Mouse (Mus musculus) intestine, postnatal 0 days (tissue): ENCODE measurements around the gene Agxt. TPM values are rescaled to one million over a fixed set of nuclear protein-coding genes. Genes with fewer than 3 reads are reported as not detected.

Experiments
- ATAC-seq: fragments of 200-750 bp; cut with Nextera tagmentation; 2 replicates; pipeline ENCODE4 v1.8.0; 2017; ENCODE audit warnings: mild to moderate bottlenecking, moderate TSS enrichment, moderate library complexity
- H3K27ac ChIP-seq: fragments of 300-500 bp; sonication (generic); 2 replicates; pipeline ENCODE4 v1.5.1; 2014; ENCODE audit warnings: mild to moderate bottlenecking, low read depth, low read length, moderate library complexity
- H3K27me3 ChIP-seq: fragments of 300-500 bp; sonication (generic); replicated peaks from 2 replicates; pipeline ENCODE4 v1.6.1; 2014; ENCODE audit warnings: low read length, mixed read lengths; ENCODE audit not compliant: control insufficient read depth, insufficient read depth
- H3K36me3 ChIP-seq: fragments of 300-500 bp; sonication (generic); 2 replicates; pipeline ENCODE4 v1.6.1; 2014; ENCODE audit warnings: mild to moderate bottlenecking, moderate library complexity; ENCODE audit not compliant: control insufficient read depth, insufficient read depth
- H3K4me1 ChIP-seq: fragments of 300-500 bp; sonication (generic); replicated peaks from 2 replicates; pipeline ENCODE4 v1.6.1; 2014; ENCODE audit warnings: antibody characterized with exemption, low read length, mixed read lengths; ENCODE audit not compliant: control insufficient read depth, insufficient read depth
- H3K4me2 ChIP-seq: fragments of 300-500 bp; sonication (generic); replicated peaks from 2 replicates; pipeline ENCODE4 v1.6.1; 2014; ENCODE audit warnings: low read depth, mild to moderate bottlenecking, moderate library complexity
- H3K4me3 ChIP-seq: fragments of 300-500 bp; sonication (generic); 2 replicates; pipeline ENCODE4 v1.5.1; 2014; ENCODE audit warnings: low read depth, low read length
- H3K9ac ChIP-seq: fragments of 300-500 bp; sonication (generic); 2 replicates; pipeline ENCODE4 v1.6.1; 2014; ENCODE audit warnings: mild to moderate bottlenecking, low read depth, low read length
- H3K9me3 ChIP-seq: fragments of 300-500 bp; sonication (generic); 2 replicates; pipeline ENCODE4 v1.6.1; 2016; ENCODE audit warnings: mixed run types; ENCODE audit not compliant: control insufficient read depth
- CTCF ChIP-seq: sonication (generic); IDR thresholded peaks from 2 replicates; pipeline ENCODE4 v1.5.1; 2016; ENCODE audit warnings: low read depth, mild to moderate bottlenecking, control low read depth, antibody characterized with exemption, moderate library complexity
- WGBS: fragments of 180-500 bp; shearing (Covaris S2); extraction: QIAGEN DNeasy Blood & Tissue Kit; methylation state at CpG from one replicate; pipeline ENCODE4 v1.1.7; 2014; 5-methylcytosine and 5-hydroxymethylcytosine counted together
- polyA plus RNA-seq: library from polyadenylated mRNA; unstranded; fragments of >200 nt; fragmentation: Nextera tagmentation; extraction: Ambion mirVana; gene quantifications from 2 replicates; pipeline ENCODE4 v1.2.1, GENCODE M21; 2015

Gene Agxt
- polyA plus RNA-seq, 1 experiment from 2014 or later, result 3.5 TPM

DNA sequence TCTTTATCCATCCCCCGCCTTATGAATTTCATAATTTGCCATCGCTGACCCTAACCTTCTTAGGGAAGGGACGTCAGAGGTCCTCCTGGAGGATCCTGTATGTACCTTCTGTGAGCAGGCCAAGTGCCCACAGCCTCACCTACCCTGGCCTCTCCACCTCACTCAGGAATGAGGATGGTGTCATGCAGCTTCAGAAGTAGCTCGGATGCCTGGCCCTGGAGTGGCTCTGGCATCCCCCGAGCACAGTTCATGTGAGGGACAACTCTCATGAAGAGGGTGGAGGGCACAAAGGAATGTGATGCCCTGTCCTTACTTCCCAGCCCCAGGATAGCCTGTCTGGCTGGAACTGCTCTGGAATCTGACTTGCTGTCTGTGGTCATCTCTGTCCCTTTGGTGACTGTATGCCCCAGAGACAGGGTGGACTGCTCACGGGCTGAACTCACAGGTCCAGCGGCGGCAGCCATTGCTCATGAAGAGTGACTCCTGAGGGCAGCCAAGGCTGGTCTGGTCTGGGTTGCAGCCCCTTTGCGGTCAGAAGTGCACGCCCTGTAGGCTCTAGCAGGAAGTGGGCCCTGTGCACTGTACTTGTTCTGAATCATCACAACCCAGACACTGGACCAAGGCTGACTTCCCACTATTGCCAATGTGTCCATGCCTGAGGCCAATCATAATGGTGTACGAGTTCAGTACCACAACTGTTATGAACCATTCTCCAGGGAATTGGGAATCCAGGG lies 31.5 kb downstream of the Agxt start:
- Histone ChIP-seq H3K27ac (no peak overlapping the region), H3K9ac (no peak overlapping the region), H3K9me3 (no peaks in the 10 kb centered on the region), H3K27me3 (0 out of 2 replicates have a peak, but pooled peaks cover 3% of the 10 kb centered on the region), H3K36me3 (no peaks in the 10 kb centered on the region), H3K4me1 (peaks cover 3% of the 10 kb centered on the region; the same call in 1 of the 2 replicates), H3K4me2 (no peak overlapping the region), H3K4me3 (no peak overlapping the region)
- no peak for TF ChIP-seq CTCF
- 85% methylated on average over 11 of the region's 11 CpGs for whole genome bisulfite sequencing
- no peak for ATAC-seq

DNA sequence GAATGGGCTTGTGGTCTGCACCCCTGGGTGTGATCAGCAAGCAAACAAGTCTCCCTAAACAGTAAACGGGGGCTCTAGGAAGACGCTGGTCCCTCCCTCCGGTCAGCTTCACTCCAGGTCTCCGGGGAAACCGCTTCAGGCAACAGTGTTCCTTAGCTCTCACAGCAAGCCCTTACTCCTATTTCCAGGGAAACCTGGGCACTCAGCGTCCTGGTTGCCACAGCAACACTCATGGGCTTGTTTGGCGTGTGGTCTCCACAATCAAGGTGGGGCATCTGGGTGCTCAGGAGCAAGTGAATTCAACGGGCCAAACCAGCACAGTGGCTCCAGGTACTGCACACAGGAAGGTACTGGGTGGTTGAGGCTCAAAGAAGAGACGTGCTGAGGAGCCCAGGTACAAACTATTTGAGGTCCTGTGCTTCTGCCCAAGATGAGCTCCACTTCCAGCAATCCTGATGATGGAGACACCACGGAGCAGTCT lies 33.3 kb downstream of the Agxt start, which contains the start of gene Crocc2:
Crocc2 (plus strand) TSS at position 431 of the 481 bp plus-strand sequence.
- Histone ChIP-seq H3K4me3 (no peak within 1 kb of the TSS), H3K9me3 (no peaks in the 10 kb centered on the region), H3K36me3 (no peaks in the 10 kb centered on the region), H3K4me2 (no peak within 1 kb of the TSS), H3K27ac (no peak within 1 kb of the TSS), H3K9ac (no peak within 1 kb of the TSS), H3K27me3 (0 out of 2 replicates have a peak, but pooled peaks cover 3% of the 10 kb centered on the region), H3K4me1 (no peaks in the 10 kb centered on the region)
- WGBS, result 24% methylated on average over 10 of the region's 10 CpGs
- peak; percentile 12; the same call in 1 of the 2 replicates for ATAC-seq
- no peak for TF ChIP-seq CTCF

DNA sequence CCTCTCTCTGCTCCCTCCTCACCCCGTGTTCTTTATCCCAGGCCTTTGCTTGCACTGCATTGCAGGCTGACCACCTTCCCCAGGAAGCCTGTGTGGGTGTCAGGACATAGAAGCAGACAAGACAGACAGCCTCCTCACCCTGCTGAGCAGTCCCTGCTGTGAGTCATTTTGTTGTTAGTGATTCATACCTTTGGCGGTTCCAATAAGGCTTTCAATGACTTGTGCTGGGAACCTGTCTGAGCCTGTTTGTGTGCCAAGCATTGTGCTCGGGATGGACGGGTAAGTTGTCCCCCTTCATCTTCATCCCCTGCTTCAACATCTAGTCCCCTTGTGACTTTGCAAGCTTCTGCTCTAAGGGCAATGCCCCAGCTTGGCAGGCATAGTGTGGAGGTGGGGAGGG lies 38.6 kb downstream of the Agxt start:
- H3K27ac ChIP-seq, result no peak overlapping the region
- no peak overlapping the region for H3K9ac ChIP-seq
- no peak overlapping the region for H3K4me3 ChIP-seq
- no peak overlapping the region for H3K4me2 ChIP-seq
- ATAC-seq, result no peak
- H3K27me3 ChIP-seq, result peaks cover 6% of the 10 kb centered on the region
- 60% methylated on average over 4 of the region's 4 CpGs for WGBS
- H3K9me3 ChIP-seq, result no peaks in the 10 kb centered on the region
- no peaks in the 10 kb centered on the region for H3K4me1 ChIP-seq
- TF ChIP-seq CTCF, result no peak
- H3K36me3 ChIP-seq, result no peaks in the 10 kb centered on the region

DNA sequence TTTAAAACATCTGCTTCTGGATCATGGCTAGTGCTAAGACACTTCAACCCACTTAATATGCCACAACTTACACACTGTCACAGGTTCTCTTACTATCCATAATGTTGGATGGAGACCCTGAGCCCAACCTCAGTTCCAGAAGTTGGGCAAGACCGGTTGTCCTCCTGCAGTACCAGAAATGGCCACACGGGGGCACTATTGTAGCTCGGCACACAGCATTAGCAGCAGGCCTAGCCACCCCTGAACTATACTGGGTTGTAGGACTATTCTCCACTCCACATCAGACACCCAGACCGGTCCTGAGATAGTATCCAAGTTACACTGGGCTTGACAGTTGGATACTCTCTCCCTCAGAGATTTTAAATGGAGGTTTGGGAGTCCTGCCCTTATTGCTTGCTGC lies 39.4 kb downstream of the Agxt start:
- ATAC-seq, result peak; percentile 28; the same call in 1 of the 2 replicates
- Histone ChIP-seq H3K9ac (no peak overlapping the region), H3K27ac (no peak overlapping the region), H3K4me2 (no peak overlapping the region), H3K4me1 (no peaks in the 10 kb centered on the region), H3K27me3 (peaks cover 6% of the 10 kb centered on the region), H3K36me3 (no peaks in the 10 kb centered on the region), H3K9me3 (no peaks in the 10 kb centered on the region), H3K4me3 (no peak overlapping the region)
- 1% methylated on average over 4 of the region's 4 CpGs for WGBS
- TF ChIP-seq CTCF, result peak; percentile 99

DNA sequence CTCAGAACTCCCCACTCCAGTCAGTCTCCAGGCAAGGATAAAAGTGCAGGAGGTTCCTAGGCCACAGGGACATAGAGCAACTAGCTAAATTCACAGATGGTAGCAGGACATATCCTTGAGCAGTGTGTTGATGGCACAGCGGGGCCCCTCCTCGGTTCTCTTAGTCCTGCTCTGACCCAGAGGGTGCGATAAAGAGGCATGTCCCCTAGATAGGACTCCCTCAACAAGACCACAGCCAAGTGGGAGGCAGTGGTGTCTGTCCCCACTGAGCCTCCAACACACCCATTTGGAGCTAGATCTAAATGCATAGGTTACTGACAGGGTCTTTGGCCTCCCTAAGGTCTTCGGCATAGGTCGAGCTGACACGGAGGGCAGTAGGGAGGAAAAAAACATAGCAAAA lies 40.8 kb downstream of the Agxt start:
- no peak overlapping the region for H3K27ac ChIP-seq
- no peak overlapping the region for H3K4me3 ChIP-seq
- 38% methylated on average over 6 of the region's 6 CpGs for WGBS

DNA sequence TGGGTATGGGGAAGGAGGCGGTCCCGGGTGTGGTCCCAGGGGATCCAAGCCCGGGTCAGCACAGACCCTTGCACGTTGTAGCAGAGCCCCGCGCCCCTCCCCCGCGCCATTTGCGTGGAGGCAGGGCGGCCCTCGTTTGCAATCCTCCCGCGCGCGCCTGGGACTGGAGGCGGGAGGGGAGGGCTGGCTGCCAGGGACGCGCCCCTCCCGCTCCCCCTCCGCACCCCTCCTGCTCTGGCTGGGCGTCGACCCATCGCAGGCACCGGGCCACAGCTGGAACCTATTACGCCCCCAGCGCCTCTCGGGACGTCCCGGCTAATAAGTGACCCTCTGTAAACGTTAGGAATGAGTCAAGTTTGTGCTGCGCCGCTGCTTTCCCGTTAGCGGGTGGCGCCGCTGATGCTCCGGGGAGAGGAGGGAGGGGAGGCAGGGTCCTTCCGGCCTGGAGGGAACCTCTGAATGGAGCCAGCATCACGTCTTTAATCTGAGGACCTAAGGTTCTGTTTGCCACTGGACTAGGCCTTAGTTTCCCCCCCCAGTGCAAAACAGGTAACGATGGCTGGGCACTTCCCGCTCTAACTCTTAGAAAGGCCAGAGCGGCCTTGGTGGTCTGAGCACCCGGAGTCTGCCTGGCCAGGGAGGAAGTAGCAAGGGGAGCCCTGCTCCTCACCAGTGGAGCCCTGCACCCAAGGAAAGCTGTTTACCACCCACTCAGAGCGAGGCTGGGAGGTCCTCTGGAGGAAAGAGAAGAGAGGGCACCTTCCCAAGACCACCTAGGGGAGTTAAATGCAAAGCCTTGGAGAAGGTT lies 41.7 kb downstream of the Agxt start:
- Histone ChIP-seq H3K27ac (peak overlapping the region; percentile 15; the same call in 1 of the 2 replicates), H3K27me3 (peaks cover 3% of the 10 kb centered on the region), H3K36me3 (no peaks in the 10 kb centered on the region), H3K9ac (no peak overlapping the region), H3K4me2 (peak overlapping the region; percentile 60), H3K9me3 (no peaks in the 10 kb centered on the region), H3K4me1 (no peaks in the 10 kb centered on the region), H3K4me3 (peak overlapping the region; percentile 21)
- peak; percentile 36; the same call in 1 of the 2 replicates for ATAC-seq
- TF ChIP-seq CTCF, result no peak
- WGBS, result 4% methylated on average over 39 of the region's 44 CpGs

More for the DNA sequence above, 40.8 kb downstream of the Agxt start:
- no peak for ATAC-seq
- H3K36me3 ChIP-seq, result no peaks in the 10 kb centered on the region
- H3K9ac ChIP-seq, result no peak overlapping the region
- no peak for TF ChIP-seq CTCF
- no peak overlapping the region for H3K4me2 ChIP-seq
- H3K4me1 ChIP-seq, result no peaks in the 10 kb centered on the region
- H3K27me3 ChIP-seq, result peaks cover 3% of the 10 kb centered on the region
- H3K9me3 ChIP-seq, result no peaks in the 10 kb centered on the region
